Mouse (Mus musculus) lung, postnatal 0 days (tissue): ENCODE results near the gene Ccdc182. TPM values are rescaled to one million over a fixed set of nuclear protein-coding genes. Genes with fewer than 3 reads are reported as not detected.
A peak's percentile ranks its signal among the peaks of the same experiment; 100 is the strongest.

Experiments
- ATAC-seq: fragments of 200-750 bp; cut with Nextera tagmentation; 2 replicates; pipeline ENCODE4 v1.8.0; 2017; ENCODE audit warnings: moderate library complexity
- DNase-seq: peaks from one replicate; pipeline ENCODE4 v3.0.0-alpha.2; 2016; ENCODE audit warnings: low spot score
- H3K27ac ChIP-seq: fragments of 300-500 bp; sonication (generic); 2 replicates; pipeline ENCODE4 v1.5.1; 2014; ENCODE audit warnings: antibody characterized with exemption, mild to moderate bottlenecking, low read length, mixed read lengths
- H3K27me3 ChIP-seq: fragments of 300-500 bp; sonication (generic); replicated peaks from 2 replicates; pipeline ENCODE4 v1.6.1; 2014; ENCODE audit warnings: low read length, mixed read lengths; ENCODE audit not compliant: insufficient read depth
- H3K36me3 ChIP-seq: fragments of 300-500 bp; sonication (generic); 2 replicates; pipeline ENCODE4 v1.6.1; 2014; ENCODE audit warnings: low read length, mixed read lengths; ENCODE audit not compliant: insufficient read depth
- H3K4me1 ChIP-seq: fragments of 300-500 bp; sonication (generic); 2 replicates; pipeline ENCODE4 v1.6.1; 2014; ENCODE audit warnings: antibody characterized with exemption, low read depth, low read length, mixed read lengths; ENCODE audit not compliant: insufficient read depth
- H3K4me2 ChIP-seq: fragments of 300-500 bp; sonication (generic); replicated peaks from 2 replicates; pipeline ENCODE4 v1.6.1; 2014; ENCODE audit warnings: low read depth, mild to moderate bottlenecking, low read length, moderate library complexity, mixed read lengths
- H3K4me3 ChIP-seq: fragments of 300-500 bp; sonication (generic); 2 replicates; pipeline ENCODE4 v1.5.1; 2014; ENCODE audit warnings: low read depth, low read length
- H3K9ac ChIP-seq: fragments of 300-500 bp; sonication (generic); replicated peaks from 2 replicates; pipeline ENCODE4 v1.6.1; 2014; ENCODE audit warnings: low read depth, mild to moderate bottlenecking
- H3K9me3 ChIP-seq: fragments of 300-500 bp; sonication (generic); 2 replicates; pipeline ENCODE4 v1.6.1; 2016; ENCODE audit warnings: low read length, mixed read lengths
- CTCF ChIP-seq: IDR thresholded peaks from 2 replicates; pipeline ENCODE4 v1.5.1; 2016; ENCODE audit warnings: antibody characterized with exemption, mild to moderate bottlenecking
- EP300 ChIP-seq: IDR thresholded peaks from 2 replicates; pipeline ENCODE4 v1.6.1; 2016; ENCODE audit warnings: antibody characterized with exemption, mild to moderate bottlenecking, control low read depth
- WGBS: fragments of 180-500 bp; shearing (Covaris S2); extraction: QIAGEN DNeasy Blood & Tissue Kit; methylation state at CpG from one replicate; pipeline ENCODE4 v1.1.7; 2014; 5-methylcytosine and 5-hydroxymethylcytosine counted together
- polyA plus RNA-seq: library from polyadenylated mRNA; unstranded; fragments of >200 nt; fragmentation: Nextera tagmentation; extraction: Ambion mirVana; gene quantifications from 2 replicates; pipeline ENCODE4 v1.2.1, GENCODE M21; 2015

Gene Ccdc182
- polyA plus RNA-seq, 1 experiment from 2014 or later = not detected

DNA sequence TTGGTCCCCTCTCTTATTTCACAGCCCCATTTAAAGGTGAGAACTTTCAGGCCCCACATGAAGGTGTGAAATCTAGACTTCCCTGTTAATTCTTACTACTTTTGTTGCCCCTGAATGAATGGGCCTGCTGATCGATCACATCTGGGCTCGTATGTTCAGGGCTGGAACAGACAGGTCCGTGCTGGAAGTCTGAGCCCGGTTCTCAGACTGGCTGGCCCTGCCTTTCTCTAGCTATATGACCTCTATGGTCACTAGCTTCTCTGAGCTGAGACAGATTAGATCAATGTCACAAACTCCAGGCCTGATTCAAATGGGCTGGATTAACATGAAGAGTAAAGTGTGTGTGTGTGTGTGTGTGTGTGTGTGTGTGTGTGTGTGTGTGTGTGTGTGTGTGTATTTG, 14.9 kb upstream of the Ccdc182 start:
- Histone ChIP-seq H3K4me3 (no peak overlapping the region), H3K9ac (no peak overlapping the region), H3K27ac (no peak overlapping the region), H3K4me2 (no peak overlapping the region), H3K4me1 (no peaks in the 10 kb centered on the region), H3K27me3 (0 out of 2 replicates have a peak, but pooled peaks cover 5% of the 10 kb centered on the region), H3K36me3 (no peaks in the 10 kb centered on the region), H3K9me3 (no peaks in the 10 kb centered on the region)
- TF ChIP-seq CTCF (no peak), EP300 (no peak)
- 65% methylated on average over 4 of the region's 4 CpGs for WGBS
- DNase-seq (no peak), ATAC-seq (no peak)

DNA sequence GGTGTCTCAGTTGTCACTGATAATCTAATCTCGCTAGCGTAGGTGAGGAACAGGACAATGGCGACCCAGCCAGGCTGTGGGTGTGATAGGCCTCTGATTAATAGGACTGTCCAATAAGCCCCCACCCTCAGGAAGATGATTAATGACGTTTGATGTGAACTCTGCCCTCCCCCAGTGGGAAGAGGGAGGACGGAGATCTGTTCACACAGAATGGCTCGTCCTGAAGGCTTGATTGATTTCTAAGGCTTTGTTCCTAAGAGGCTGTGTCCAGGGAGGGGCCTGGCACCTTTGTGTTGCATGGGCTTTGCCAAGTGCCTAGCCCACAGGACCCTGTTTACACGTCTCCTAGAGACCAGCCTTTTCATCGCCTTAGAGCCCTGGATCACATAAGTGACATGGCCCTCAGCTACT, 13.4 kb upstream of the Ccdc182 start:
- ATAC-seq (no peak), DNase-seq (no peak)
- 44% methylated on average over 8 of the region's 8 CpGs for WGBS
- no peaks in the 10 kb centered on the region for H3K36me3 ChIP-seq
- no peaks in the 10 kb centered on the region for H3K27me3 ChIP-seq
- no peaks in the 10 kb centered on the region for H3K9me3 ChIP-seq
- H3K9ac ChIP-seq = no peak overlapping the region
- no peak overlapping the region for H3K4me2 ChIP-seq
- H3K4me3 ChIP-seq = no peak overlapping the region
- TF ChIP-seq CTCF = no peak
- no peak for TF ChIP-seq EP300
- no peak overlapping the region for H3K27ac ChIP-seq
- H3K4me1 ChIP-seq = no peaks in the 10 kb centered on the region

DNA sequence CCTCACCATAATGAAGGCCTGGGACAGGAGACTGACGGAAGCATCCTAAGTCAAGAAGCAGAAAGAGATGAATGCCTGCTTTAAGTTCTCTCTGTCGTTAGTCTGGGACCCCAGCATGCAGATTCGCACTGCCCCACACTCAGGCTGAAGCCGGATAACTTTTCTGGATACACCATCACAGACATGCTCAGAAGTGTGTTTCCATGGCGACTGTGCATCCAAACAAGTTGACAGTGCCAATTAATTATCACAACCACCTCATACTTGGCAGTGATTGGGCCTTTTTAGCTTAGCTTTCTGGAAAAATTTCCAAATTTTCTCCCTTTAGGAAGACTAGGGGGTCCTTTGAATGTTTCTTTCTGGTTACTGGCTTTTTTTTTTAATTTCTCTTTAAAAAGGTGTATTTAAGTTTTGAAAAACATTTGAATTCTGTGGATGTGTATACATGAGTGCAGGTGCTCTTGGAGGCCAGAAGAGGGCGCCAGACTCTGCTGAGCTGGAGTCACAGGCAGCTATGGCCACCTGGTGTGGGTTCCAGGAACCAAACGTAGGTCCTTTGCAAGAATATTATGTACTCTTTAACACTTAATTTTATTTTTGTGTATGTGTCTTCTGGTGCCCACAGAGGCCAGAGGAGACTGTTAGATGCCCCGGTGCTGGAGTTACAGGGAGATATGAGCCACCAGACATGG, 12.3 kb upstream of the Ccdc182 start:
- no peak overlapping the region for H3K27ac ChIP-seq
- H3K27me3 ChIP-seq = no peaks in the 10 kb centered on the region
- ATAC-seq (no peak), DNase-seq (no peak)
- no peaks in the 10 kb centered on the region for H3K9me3 ChIP-seq
- no peak overlapping the region for H3K4me3 ChIP-seq
- TF ChIP-seq CTCF = peak; percentile 53
- no peak for TF ChIP-seq EP300
- no peak overlapping the region for H3K4me2 ChIP-seq
- WGBS = 69% methylated on average over 8 of the region's 8 CpGs
- H3K9ac ChIP-seq = no peak overlapping the region
- no peaks in the 10 kb centered on the region for H3K4me1 ChIP-seq
- no peaks in the 10 kb centered on the region for H3K36me3 ChIP-seq

DNA sequence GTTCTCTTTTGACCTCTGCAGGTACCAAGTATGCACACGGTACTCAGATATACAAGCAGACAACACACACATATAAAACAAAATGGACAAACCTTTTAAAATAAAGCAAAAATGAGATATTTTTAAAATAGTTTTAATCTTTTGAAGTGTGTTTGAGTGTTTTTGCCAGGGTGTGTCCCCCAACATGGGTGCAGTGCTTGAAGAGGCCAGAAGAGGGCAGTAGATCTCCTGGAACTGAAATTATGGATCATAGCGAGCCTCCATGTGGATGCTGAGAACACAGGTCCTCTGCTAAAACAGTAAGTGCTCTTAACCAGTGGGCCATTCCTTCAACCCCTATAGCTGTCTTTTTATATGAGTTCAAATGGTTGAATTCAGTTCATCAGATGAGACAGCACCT, 11.3 kb upstream of the Ccdc182 start:
- Histone ChIP-seq H3K36me3 (no peaks in the 10 kb centered on the region), H3K9me3 (no peaks in the 10 kb centered on the region), H3K27me3 (no peaks in the 10 kb centered on the region), H3K27ac (no peak overlapping the region), H3K9ac (no peak overlapping the region), H3K4me2 (no peak overlapping the region), H3K4me1 (no peaks in the 10 kb centered on the region), H3K4me3 (no peak overlapping the region)
- DNase-seq (no peak), ATAC-seq (no peak)
- WGBS = 95% methylated on average over 2 of the region's 2 CpGs
- TF ChIP-seq EP300 = no peak
- TF ChIP-seq CTCF = 0 out of 2 replicates have a peak, but pooled peaks have one; percentile 27

DNA sequence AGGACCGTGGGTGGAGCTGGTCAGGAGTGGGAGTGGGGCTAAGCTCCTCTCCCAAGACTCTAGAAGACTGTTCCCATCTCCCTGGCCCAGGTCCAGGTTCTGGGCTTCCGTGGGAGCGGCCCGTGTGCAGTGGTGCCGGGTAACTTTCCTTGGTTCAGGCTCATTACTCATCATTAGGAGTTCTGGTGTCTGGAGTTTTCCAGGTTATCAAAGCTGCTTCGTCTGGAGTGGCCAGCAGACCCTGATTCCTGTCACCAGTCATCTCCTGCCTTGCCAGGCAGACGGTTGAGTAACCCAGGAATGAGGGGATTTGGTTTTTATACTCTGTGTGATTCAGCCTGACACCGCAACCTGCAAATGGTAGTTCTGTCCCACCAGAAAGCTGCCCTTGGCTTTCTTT, 7.8 kb upstream of the Ccdc182 start:
- Histone ChIP-seq H3K36me3 (no peaks in the 10 kb centered on the region), H3K27ac (no peak overlapping the region), H3K9ac (no peak overlapping the region), H3K4me1 (no peaks in the 10 kb centered on the region), H3K27me3 (no peaks in the 10 kb centered on the region), H3K4me3 (no peak overlapping the region), H3K9me3 (no peaks in the 10 kb centered on the region), H3K4me2 (no peak overlapping the region)
- DNase-seq (no peak), ATAC-seq (no peak)
- 61% methylated on average over 8 of the region's 8 CpGs for WGBS
- TF ChIP-seq CTCF (no peak), EP300 (no peak)

DNA sequence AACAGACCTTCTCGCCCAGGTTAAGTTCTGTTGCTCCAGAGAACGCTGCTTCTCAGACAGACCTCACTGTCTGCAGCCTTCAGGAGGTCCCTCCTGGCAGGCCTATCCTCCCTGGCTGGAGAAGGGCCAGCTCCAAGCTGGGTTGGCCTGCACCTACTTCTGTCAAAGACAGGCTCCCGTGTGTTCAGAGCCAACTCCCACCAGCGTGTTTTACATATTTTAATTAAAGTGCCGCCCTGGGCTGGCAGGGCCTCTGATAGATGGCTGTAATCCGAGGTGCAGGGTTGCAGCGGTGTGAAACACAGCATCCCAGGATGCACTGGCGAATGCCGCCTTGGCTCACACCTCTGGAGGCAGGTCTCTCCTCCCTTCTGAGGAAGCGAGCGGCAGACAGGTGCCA, 5.5 kb upstream of the Ccdc182 start:
- ATAC-seq (no peak), DNase-seq (no peak)
- 38% methylated on average over 11 of the region's 11 CpGs for WGBS
- no peak overlapping the region for H3K4me3 ChIP-seq
- no peak overlapping the region for H3K27ac ChIP-seq
- H3K4me2 ChIP-seq = no peak overlapping the region
- TF ChIP-seq EP300 (no peak), CTCF (no peak)
- H3K36me3 ChIP-seq = no peaks in the 10 kb centered on the region
- no peaks in the 10 kb centered on the region for H3K4me1 ChIP-seq
- H3K9ac ChIP-seq = no peak overlapping the region
- H3K27me3 ChIP-seq = 0 out of 2 replicates have a peak, but pooled peaks cover 2% of the 10 kb centered on the region
- H3K9me3 ChIP-seq = no peaks in the 10 kb centered on the region
